Mouse (Mus musculus): ENCODE measurements around the gene Rictor.

- TF ChIP-seq POLR2A (IDR thresholded peaks at IDR 0.05; ENCODE audit: control insufficient read depth, extremely low read depth, insufficient read depth, low read length, poor library complexity) (no peak), CTCF (IDR thresholded peaks at IDR 0.05; ENCODE audit: borderline replicate concordance, control insufficient read depth, extremely low read depth, insufficient read depth, low read length, poor library complexity) (no peak)
Observed at GRCm38 (mm10) chr15:6710341-6710740, 2.2 kb downstream of the Rictor start.

Data from thymus, adult 2 months (tissue).